Mouse (Mus musculus) stomach, embryonic 16.5 days (tissue): ENCODE data around the gene Hist1h4j. TPM values are rescaled to one million over a fixed set of nuclear protein-coding genes. Genes with fewer than 3 reads are reported as not detected.
"Not testable (repeated sequence)": the region's sequence is repeated elsewhere in the genome, so short reads cannot be mapped to it uniquely, and the experiment has no call there.

ENCODE experiments used
- ATAC-seq: fragments of 200-750 bp; cut with Nextera tagmentation; 2 replicates; pipeline ENCODE4 v1.8.0; 2017; ENCODE audit warnings: moderate number of reproducible peaks, moderate TSS enrichment; ENCODE audit not compliant: insufficient read depth, low FRiP score
- H3K27ac ChIP-seq: fragments of 300-500 bp; sonication (generic); 2 replicates; pipeline ENCODE4 v1.5.1; 2014; ENCODE audit warnings: low read length
- H3K27me3 ChIP-seq: fragments of 300-500 bp; sonication (generic); 2 replicates; pipeline ENCODE4 v1.6.1; 2014; ENCODE audit warnings: low read length, control low read depth, mixed read lengths; ENCODE audit not compliant: control insufficient read depth, insufficient read depth
- H3K36me3 ChIP-seq: fragments of 300-500 bp; sonication (generic); 2 replicates; pipeline ENCODE4 v1.6.1; 2014; ENCODE audit warnings: low read length; ENCODE audit not compliant: control insufficient read depth, insufficient read depth
- H3K4me1 ChIP-seq: fragments of 300-500 bp; sonication (generic); 2 replicates; pipeline ENCODE4 v1.6.1; 2014; ENCODE audit warnings: low read length, control low read depth, mixed read lengths; ENCODE audit not compliant: control insufficient read depth, insufficient read depth
- H3K4me2 ChIP-seq: fragments of 300-500 bp; sonication (generic); 2 replicates; pipeline ENCODE4 v1.6.1; 2014; ENCODE audit warnings: low read depth, low read length, mixed read lengths
- H3K4me3 ChIP-seq: fragments of 300-500 bp; sonication (generic); replicated peaks from 2 replicates; pipeline ENCODE4 v1.5.1; 2014; ENCODE audit warnings: mild to moderate bottlenecking, low read length
- H3K9ac ChIP-seq: fragments of 300-500 bp; sonication (generic); 2 replicates; pipeline ENCODE4 v1.6.1; 2014; ENCODE audit warnings: low read length
- H3K9me3 ChIP-seq: fragments of 300-500 bp; sonication (generic); replicated peaks from 2 replicates; pipeline ENCODE4 v1.6.1; 2016; ENCODE audit warnings: low read length, control low read depth; ENCODE audit not compliant: control insufficient read depth
- WGBS: fragments of 180-500 bp; shearing (Covaris S2); extraction: QIAGEN DNeasy Blood & Tissue Kit; methylation state at CpG from one replicate; pipeline ENCODE4 v1.1.7; 2014; 5-methylcytosine and 5-hydroxymethylcytosine counted together
- polyA plus RNA-seq: library from polyadenylated mRNA; unstranded; fragments of >200 nt; fragmentation: Nextera tagmentation; extraction: Ambion mirVana; gene quantifications from 2 replicates; pipeline ENCODE4 v1.2.1, GENCODE M21; 2015

The Hist1h4j gene
- polyA plus RNA-seq, 1 experiment from 2014 or later, result 2.3 TPM

DNA sequence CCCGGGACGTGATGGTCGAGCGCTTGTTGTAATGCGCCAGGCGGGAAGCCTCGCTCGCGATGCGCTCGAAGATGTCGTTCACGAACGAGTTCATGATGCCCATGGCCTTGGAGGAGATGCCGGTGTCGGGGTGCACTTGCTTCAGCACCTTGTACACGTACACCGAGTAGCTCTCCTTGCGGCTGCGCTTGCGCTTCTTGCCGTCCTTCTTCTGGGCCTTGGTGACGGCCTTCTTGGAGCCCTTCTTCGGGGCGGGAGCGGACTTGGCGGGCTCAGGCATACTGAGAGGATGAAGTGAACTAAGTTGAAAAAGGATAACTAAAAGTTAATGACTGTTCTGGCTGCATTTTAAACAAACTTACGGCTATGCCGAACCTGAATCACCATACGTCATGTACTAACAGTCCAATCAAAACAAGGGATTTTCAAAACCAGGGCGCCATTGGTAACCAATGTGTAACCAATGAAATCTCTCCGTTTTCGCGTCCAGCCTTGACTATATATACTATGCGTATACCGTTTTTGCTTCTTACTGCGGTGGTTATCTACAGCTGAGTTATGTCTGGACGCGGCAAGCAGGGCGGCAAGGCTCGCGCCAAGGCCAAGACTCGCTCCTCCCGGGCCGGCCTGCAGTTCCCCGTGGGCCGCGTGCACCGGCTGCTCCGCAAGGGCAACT, 18.9 kb upstream of the Hist1h4j start, which contains the start of the genes Hist1h2bl and Hist1h2ai:
Gene Hist1h2bl, minus strand, starts transcription at position 280 of the 676 bp plus-strand sequence.
Gene Hist1h2ai, plus strand, starts transcription at position 559 of the 676 bp plus-strand sequence.
- H3K9ac ChIP-seq, result peak within 1 kb of the TSS; percentile 79
- ATAC-seq, result peak; percentile 95
- WGBS, result under 1% methylated on average over 28 of the region's 50 CpGs
- not testable (repeated sequence) for H3K9me3 ChIP-seq, H3K36me3 ChIP-seq, H3K27me3 ChIP-seq
- H3K4me3 ChIP-seq, result peak within 1 kb of the TSS; percentile 57
- H3K4me2 ChIP-seq, result peak within 1 kb of the TSS; percentile 83
- peaks cover 20% of the 10 kb centered on the region for H3K4me1 ChIP-seq
- H3K27ac ChIP-seq, result peak within 1 kb of the TSS; percentile 97

- Histone ChIP-seq H3K4me1 (peaks cover 21% of the 10 kb centered on the region), H3K27ac (peak overlapping the region; percentile 97), H3K4me2 (peak overlapping the region; percentile 83), H3K4me3 (peak overlapping the region; percentile 57), H3K9ac (peak overlapping the region; percentile 79)
- not testable (repeated sequence) for H3K9me3 ChIP-seq, ATAC-seq, H3K27me3 ChIP-seq, H3K36me3 ChIP-seq
- WGBS, result 0% methylated on average over 9 of the region's 38 CpGs
These were observed 18.1 kb upstream of the Hist1h4j start for GRCm38 (mm10) chr13:21716540-21717391.

DNA sequence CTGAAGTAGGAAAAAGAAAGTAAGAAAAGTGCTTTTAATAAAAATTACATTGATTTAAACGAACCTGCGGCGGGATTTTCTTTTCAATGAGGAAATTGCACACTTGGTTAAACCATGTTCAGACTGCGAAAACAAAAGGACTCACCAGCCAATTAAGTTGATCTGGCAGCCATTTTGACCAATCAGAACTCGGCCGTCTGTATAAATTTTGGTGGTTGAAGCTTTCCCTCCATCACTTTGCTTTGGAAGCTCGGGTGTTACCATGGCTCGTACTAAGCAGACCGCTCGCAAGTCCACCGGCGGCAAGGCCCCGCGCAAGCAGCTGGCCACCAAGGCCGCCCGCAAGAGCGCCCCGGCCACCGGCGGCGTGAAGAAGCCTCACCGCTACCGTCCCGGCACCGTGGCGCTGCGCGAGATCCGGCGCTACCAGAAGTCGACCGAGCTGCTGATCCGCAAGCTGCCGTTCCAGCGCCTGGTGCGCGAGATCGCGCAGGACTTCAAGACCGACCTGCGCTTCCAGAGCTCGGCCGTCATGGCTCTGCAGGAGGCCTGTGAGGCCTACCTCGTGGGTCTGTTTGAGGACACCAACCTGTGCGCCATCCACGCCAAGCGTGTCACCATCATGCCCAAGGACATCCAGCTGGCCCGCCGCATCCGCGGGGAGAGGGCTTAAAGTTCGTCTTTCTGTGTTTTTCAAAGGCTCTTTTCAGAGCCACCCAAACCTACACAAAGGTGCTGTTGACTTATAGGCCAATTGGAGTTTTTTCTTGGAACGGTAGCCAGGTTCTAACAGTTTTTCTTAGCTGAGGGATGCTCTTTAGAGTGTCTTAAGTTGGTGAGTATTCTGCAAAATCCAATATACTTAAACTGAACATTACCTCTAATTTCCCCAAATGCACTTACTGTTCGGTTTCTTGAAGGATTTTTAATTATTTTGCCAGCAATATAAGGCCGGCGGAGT, 17.2 kb upstream of the Hist1h4j start, which contains the start of gene Hist1h3h:
Gene Hist1h3h, plus strand, starts transcription at position 263 of the 961 bp plus-strand sequence.
- Histone ChIP-seq H3K9ac (peak within 1 kb of the TSS; percentile 79), H3K4me1 (peaks cover 23% of the 10 kb centered on the region), H3K4me2 (peak within 1 kb of the TSS; percentile 83), H3K27ac (peak within 1 kb of the TSS; percentile 97), H3K4me3 (peak within 1 kb of the TSS; percentile 57)
- H3K36me3 ChIP-seq, H3K9me3 ChIP-seq, H3K27me3 ChIP-seq: not testable (repeated sequence)
- WGBS, result under 1% methylated on average over 27 of the region's 56 CpGs
- peak; percentile 27; the same call in 1 of the 2 replicates for ATAC-seq

GRCm38 (mm10) chr13:21718381-21719080, 16.3 kb upstream of the Hist1h4j start:
- Histone ChIP-seq H3K36me3 (no peaks in the 10 kb centered on the region), H3K4me2 (peak overlapping the region; percentile 68), H3K27ac (peak overlapping the region; percentile 75), H3K4me3 (peak overlapping the region; percentile 49), H3K4me1 (peaks cover 24% of the 10 kb centered on the region), H3K9me3 (no peaks in the 10 kb centered on the region), H3K27me3 (no peaks in the 10 kb centered on the region), H3K9ac (peak overlapping the region; percentile 74)
- no peak for ATAC-seq
- WGBS, result 51% methylated on average over 4 of the region's 4 CpGs

DNA sequence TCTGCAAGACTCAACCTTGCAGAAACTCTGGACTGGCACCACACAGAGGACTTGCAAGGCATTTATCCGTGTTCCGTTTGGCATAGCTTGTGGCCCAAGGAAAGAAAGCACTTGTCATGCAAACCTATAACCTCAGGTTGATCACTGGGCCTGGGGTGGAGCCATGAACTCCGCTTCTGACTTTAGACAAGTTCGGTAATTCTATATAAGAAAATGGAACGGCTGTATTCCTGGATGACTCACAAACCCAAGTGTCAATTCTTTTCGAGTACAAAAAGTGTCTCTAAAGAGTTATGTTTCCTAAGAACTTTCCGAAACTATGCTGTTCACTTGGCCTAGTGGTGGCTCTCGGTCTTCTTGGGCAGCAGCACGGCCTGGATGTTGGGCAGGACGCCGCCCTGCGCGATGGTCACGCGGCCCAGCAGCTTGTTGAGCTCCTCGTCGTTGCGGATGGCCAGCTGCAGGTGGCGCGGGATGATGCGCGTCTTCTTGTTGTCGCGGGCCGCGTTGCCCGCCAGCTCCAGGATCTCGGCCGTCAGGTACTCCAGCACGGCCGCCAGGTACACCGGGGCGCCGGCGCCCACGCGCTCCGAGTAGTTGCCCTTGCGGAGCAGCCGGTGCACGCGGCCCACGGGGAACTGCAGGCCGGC, 13.6 kb upstream of the Hist1h4j start:
- Histone ChIP-seq H3K4me1 (peaks cover 15% of the 10 kb centered on the region), H3K9ac (peak overlapping the region; percentile 68), H3K4me2 (peak overlapping the region; percentile 58), H3K27ac (peak overlapping the region; percentile 80), H3K4me3 (peak overlapping the region; percentile 50)
- not testable (repeated sequence) for H3K27me3 ChIP-seq, ATAC-seq, H3K9me3 ChIP-seq, H3K36me3 ChIP-seq
- 2% methylated on average over 21 of the region's 44 CpGs for WGBS

- WGBS, result under 1% methylated on average over 37 of the region's 37 CpGs
- H3K36me3 ChIP-seq, H3K9me3 ChIP-seq, H3K27me3 ChIP-seq: not testable (repeated sequence)
- Histone ChIP-seq H3K9ac (peak within 1 kb of the TSS; percentile 68), H3K4me1 (peaks cover 13% of the 10 kb centered on the region), H3K4me2 (peak within 1 kb of the TSS; percentile 58), H3K27ac (peak within 1 kb of the TSS; percentile 86), H3K4me3 (peak within 1 kb of the TSS; percentile 50)
- peak; percentile 95 for ATAC-seq
These were observed 13.0 kb upstream of the Hist1h4j start, which contains the start of gene Hist1h2bm for GRCm38 (mm10) chr13:21721757-21722372. Gene Hist1h2bm, plus strand, starts transcription at chr13:21722044.

- Histone ChIP-seq H3K9ac (peak overlapping the region; percentile 61), H3K27me3 (no peaks in the 10 kb centered on the region), H3K4me1 (peaks cover 10% of the 10 kb centered on the region), H3K9me3 (no peaks in the 10 kb centered on the region), H3K27ac (peak overlapping the region; percentile 86), H3K4me3 (peak overlapping the region; percentile 50), H3K36me3 (no peaks in the 10 kb centered on the region), H3K4me2 (peak overlapping the region; percentile 51)
- 3% methylated on average over 11 of the region's 11 CpGs for WGBS
- ATAC-seq, result peak; percentile 19; the same call in 1 of the 2 replicates
These were observed 12.4 kb upstream of the Hist1h4j start for GRCm38 (mm10) chr13:21722373-21722925.
